ENCODE assay signal across 9 mouse cellular contexts in the genomic region with DNA sequence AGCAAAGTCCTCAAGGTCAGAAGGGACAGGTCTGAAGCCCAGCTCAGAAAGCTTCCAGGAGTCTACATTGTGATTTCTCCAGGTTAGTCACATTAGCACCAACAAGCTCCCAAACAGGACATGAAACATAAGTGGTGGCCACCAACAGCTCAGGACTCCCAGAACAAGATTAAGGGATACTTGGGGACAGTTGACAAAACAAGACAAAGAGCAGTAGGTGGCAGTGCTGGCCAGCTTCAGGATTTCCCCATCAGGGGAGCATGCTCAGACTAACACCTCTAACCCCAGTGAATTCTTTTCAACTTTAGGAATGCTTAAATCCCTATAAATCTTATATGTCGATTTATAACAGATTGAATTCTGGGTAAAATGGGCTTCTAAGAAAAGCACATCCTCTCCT. TPM values are rescaled to one million over a fixed set of nuclear protein-coding genes. Genes with fewer than 3 reads are reported as not detected.
DNase-seq lines count a peak whose midpoint lies in the region; ATAC-seq and TF ChIP-seq lines count a peak whose summit lies in the region.
"Had no signal": no experiment of that assay in that cellular context is flagged by ENCODE, and none has a peak within 500 bp of the region (broad histone marks: within the 10 kb centered on the region; RNA-seq: fewer than 3 reads in every experiment).

No protein-coding gene starts in this region.

- TF ChIP-seq CTCF in thymus, adult 2 months (IDR thresholded peaks at IDR 0.05; ENCODE audit: borderline replicate concordance, control insufficient read depth, extremely low read depth, insufficient read depth, low read length, poor library complexity) = no peak
- TF ChIP-seq CTCF in liver, embryonic 14.5 days (IDR thresholded peaks at IDR 0.05; ENCODE audit: low read depth) = peak; percentile 72

- TF ChIP-seq POLR2A in thymus, adult 2 months (IDR thresholded peaks at IDR 0.05; ENCODE audit: control insufficient read depth, extremely low read depth, insufficient read depth, low read length, poor library complexity) = no peak

- H3K4me2 ChIP-seq in liver, embryonic 14.5 days (ENCODE audit: low read depth) = no peak overlapping the region
- H3K4me2 ChIP-seq: heart, embryonic 13.5 days had no signal

- H3K9ac ChIP-seq in liver, embryonic 14.5 days (replicated peaks) = no peak overlapping the region
- H3K9ac ChIP-seq: heart, embryonic 13.5 days had no signal

- peaks cover 5% of the 10 kb centered on the region for H3K4me1 ChIP-seq in thymus, adult 2 months (replicated peaks; ENCODE audit: control insufficient read depth, insufficient read depth, low read length)
- H3K4me1 ChIP-seq in liver, embryonic 14.5 days (replicated peaks; ENCODE audit: control insufficient read depth in 2 of 2, insufficient read depth in 2 of 2, low read length in 1 of 2) = peaks cover 0 to 3% of the 10 kb centered on the region in 2 experiments; a peak in 1 of 4 replicates
- H3K4me1 ChIP-seq: heart, embryonic 13.5 days had no signal

- H3K36me3 ChIP-seq in thymus, adult 2 months (ENCODE audit: control insufficient read depth, insufficient read depth, low read length) = no peaks in the 10 kb centered on the region
- H3K36me3 ChIP-seq in liver, embryonic 14.5 days (replicated peaks; ENCODE audit: control insufficient read depth, insufficient read depth, low read depth) = no peaks in the 10 kb centered on the region
- H3K36me3 ChIP-seq: heart, embryonic 13.5 days had no signal

- H3K9me3 ChIP-seq in liver, embryonic 14.5 days (ENCODE audit: control insufficient read depth, low read length) = no peaks in the 10 kb centered on the region
- H3K9me3 ChIP-seq: heart, embryonic 13.5 days had no signal

- WGBS in thymus, adult 2 months = 19% methylated on average over 1 of the region's 1 CpGs
- 13% methylated on average over 1 of the region's 1 CpGs for WGBS in liver, embryonic 14.5 days (ENCODE audit: insufficient replicate concordance)

- no peak for TF ChIP-seq EP300 in liver, embryonic 14.5 days (IDR thresholded peaks at IDR 0.05; ENCODE audit: low read depth)

- no peaks in the 10 kb centered on the region for H3K27me3 ChIP-seq in thymus, adult 2 months (ENCODE audit: control insufficient read depth, insufficient read depth, low read length)
- no peaks in the 10 kb centered on the region for H3K27me3 ChIP-seq in liver, embryonic 14.5 days (ENCODE audit: control insufficient read depth, insufficient read depth, low read length)
- H3K27me3 ChIP-seq: heart, embryonic 13.5 days had no signal

- H3K27ac ChIP-seq in thymus, adult 2 months (ENCODE audit: control insufficient read depth, insufficient read depth, low read length) = no peak overlapping the region
- H3K27ac ChIP-seq in liver, embryonic 14.5 days = no peak overlapping the region
- H3K27ac ChIP-seq: heart, embryonic 13.5 days had no signal

- no peak overlapping the region for H3K4me3 ChIP-seq in thymus, adult 2 months (ENCODE audit: control insufficient read depth, insufficient read depth, low read length)
- no peak overlapping the region for H3K4me3 ChIP-seq in liver, embryonic 14.5 days (ENCODE audit: insufficient read depth in 1 of 2, low read depth in 2 of 2, low read length in 2 of 2)
- H3K4me3 ChIP-seq: heart, embryonic 13.5 days had no signal

- peak; percentile 39 for DNase-seq in gastrocnemius, adult 18-20 months (ENCODE audit: low spot score)
- DNase-seq in gastrocnemius, postnatal 4 days (ENCODE audit: low spot score in 2 of 2) = no peak
- peak; percentile 10 for DNase-seq in thymus, adult 2 months
- no peak for DNase-seq in thymus, postnatal 10 days (ENCODE audit: low spot score in 2 of 2)
- peak in 2 of 3 experiments; percentile 22 to 30 for DNase-seq in liver, embryonic 14.5 days (ENCODE audit: low read depth in 3 of 3, low spot score in 3 of 3)
- peak; percentile 11 for DNase-seq in thymus, postnatal 25 days
- no peak for DNase-seq in right cerebral cortex, postnatal 36 days (ENCODE audit: low spot score in 2 of 2)

- peak; percentile 40; the same call in 1 of the 2 replicates for ATAC-seq in granulocyte monocyte progenitor cell, adult 5-6 weeks (replicated peaks; ENCODE audit: poor library complexity, severe bottlenecking)
- ATAC-seq in liver, embryonic 14.5 days (ENCODE audit: insufficient read depth) = 0 out of 2 replicates have a peak, but pooled peaks have one; percentile 67

RNA-seq across cellular contexts. Expression of gene Abcb4, which starts 25.5 kb away (rescaled TPM):
- total RNA-seq in gastrocnemius, adult 18-20 months (2021) = 10 to 100 TPM; 84.6 to 95.4 TPM
- 1 to 10 TPM; 6.2 to 6.7 TPM for total RNA-seq in gastrocnemius, postnatal 4 days (2021)
- 0.90 and 1.7 TPM in 2 replicates for polyA plus RNA-seq in thymus, adult 2 months (2012; rRNA removed)
- 1.4 and 2.7 TPM in 2 replicates for total RNA-seq in granulocyte monocyte progenitor cell, adult 5-6 weeks (2014; fragmentation: Nextera tagmentation)
- 1.4 and 2.0 TPM in 2 replicates for total RNA-seq in granulocyte monocyte progenitor cell, adult 5-6 weeks (2017)
- polyA plus RNA-seq in liver, embryonic 14.5 days (2012; rRNA removed) = 15.7 and 25.1 TPM in 2 replicates
- polyA plus RNA-seq in liver, embryonic 14.5 days (2014; fragmentation: Nextera tagmentation; extraction: Ambion mirVana) = 27.1 and 31.8 TPM in 2 replicates

Comparison
In these comparisons a context has a peak if more than half of its experiments do, and no peak if none do; other contexts are left out.
1. DNase-seq: peak in gastrocnemius, adult 18-20 months (single experiment), thymus, adult 2 months (single experiment), liver, embryonic 14.5 days (2 of 3) and thymus, postnatal 25 days (single experiment); none in gastrocnemius, postnatal 4 days (0 of 2), thymus, postnatal 10 days (0 of 2) and right cerebral cortex, postnatal 36 days (0 of 2).
2. RNA of gene Abcb4, which starts 25.5 kb away (total RNA-seq): 84.6 to 95.4 TPM in gastrocnemius, adult 18-20 months; 6.2 to 6.7 TPM in gastrocnemius, postnatal 4 days and 1.4 to 2.7 TPM in granulocyte monocyte progenitor cell, adult 5-6 weeks; every median in the first group is over 10 times any median in the second.